Mouse (Mus musculus) stomach, embryonic 15.5 days (tissue): ENCODE data around the gene Olfr1260. TPM values are rescaled to one million over a fixed set of nuclear protein-coding genes. Genes with fewer than 3 reads are reported as not detected.

ENCODE experiments used
- ATAC-seq: fragments of 200-750 bp; cut with Nextera tagmentation; 2 replicates; pipeline ENCODE4 v1.8.0; 2017; ENCODE audit warnings: low read depth, moderate number of reproducible peaks, moderate TSS enrichment; ENCODE audit not compliant: insufficient read depth, low FRiP score
- H3K27ac ChIP-seq: fragments of 300-500 bp; sonication (generic); 2 replicates; pipeline ENCODE4 v1.5.1; 2015; ENCODE audit warnings: mild to moderate bottlenecking, inconsistent platforms
- H3K27me3 ChIP-seq: fragments of 300-500 bp; sonication (generic); replicated peaks from 2 replicates; pipeline ENCODE4 v1.6.1; 2015; ENCODE audit warnings: inconsistent platforms
- H3K36me3 ChIP-seq: fragments of 300-500 bp; sonication (generic); 2 replicates; pipeline ENCODE4 v1.6.1; 2015; ENCODE audit warnings: inconsistent platforms
- H3K4me1 ChIP-seq: fragments of 300-500 bp; sonication (generic); 2 replicates; pipeline ENCODE4 v1.6.1; 2015; ENCODE audit warnings: inconsistent platforms
- H3K4me2 ChIP-seq: fragments of 300-500 bp; sonication (generic); 2 replicates; pipeline ENCODE4 v1.6.1; 2015; ENCODE audit warnings: mild to moderate bottlenecking, inconsistent platforms
- H3K4me3 ChIP-seq: fragments of 300-500 bp; sonication (generic); replicated peaks from 2 replicates; pipeline ENCODE4 v1.5.1; 2015; ENCODE audit warnings: inconsistent platforms
- H3K9ac ChIP-seq: fragments of 300-500 bp; sonication (generic); 2 replicates; pipeline ENCODE4 v1.6.1; 2015; ENCODE audit warnings: inconsistent platforms
- H3K9me3 ChIP-seq: fragments of 300-500 bp; sonication (generic); 2 replicates; pipeline ENCODE4 v1.6.1; 2016; ENCODE audit warnings: inconsistent platforms
- WGBS: fragments of 180-500 bp; shearing (Covaris S2); methylation state at CpG from one replicate; pipeline ENCODE4 v1.1.7; 2015; 5-methylcytosine and 5-hydroxymethylcytosine counted together
- polyA plus RNA-seq: library from polyadenylated mRNA; unstranded; fragments of >200 nt; fragmentation: Nextera tagmentation; extraction: Ambion mirVana; gene quantifications from 2 replicates; pipeline ENCODE4 v1.2.1, GENCODE M21; 2015

Olfr1260 gene
- not detected in 2 replicates for polyA plus RNA-seq

DNA sequence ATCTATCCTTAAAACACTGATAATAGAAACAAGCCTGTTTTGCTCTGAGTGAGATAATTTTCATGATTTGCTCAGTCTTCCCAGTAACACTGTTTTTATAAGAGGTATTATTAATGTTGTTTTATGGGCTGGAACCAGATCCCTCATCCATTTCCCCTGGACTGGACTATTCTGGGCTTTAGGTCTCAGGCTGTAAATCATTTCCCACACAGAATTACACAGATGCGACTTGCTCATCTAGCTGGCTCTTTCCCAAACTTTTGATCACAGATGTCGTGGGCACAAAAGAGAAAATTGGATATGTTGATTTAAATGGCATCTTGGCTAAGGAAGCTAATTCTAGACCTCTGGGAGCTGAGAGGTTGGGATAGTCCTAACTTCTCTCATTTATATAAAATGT is at the start of gene Olfr1260:
Gene Olfr1260 (plus strand): TSS at position 157 of the 400 bp plus-strand sequence.
- H3K4me2 ChIP-seq = no peak within 1 kb of the TSS
- no peak for ATAC-seq
- H3K4me3 ChIP-seq = no peak within 1 kb of the TSS
- no peak within 1 kb of the TSS for H3K9ac ChIP-seq
- no peaks in the 10 kb centered on the region for H3K36me3 ChIP-seq
- WGBS = 38% methylated on average over 2 of the region's 2 CpGs
- no peak within 1 kb of the TSS for H3K27ac ChIP-seq
- no peaks in the 10 kb centered on the region for H3K9me3 ChIP-seq
- H3K27me3 ChIP-seq = no peaks in the 10 kb centered on the region
- H3K4me1 ChIP-seq = no peaks in the 10 kb centered on the region

DNA sequence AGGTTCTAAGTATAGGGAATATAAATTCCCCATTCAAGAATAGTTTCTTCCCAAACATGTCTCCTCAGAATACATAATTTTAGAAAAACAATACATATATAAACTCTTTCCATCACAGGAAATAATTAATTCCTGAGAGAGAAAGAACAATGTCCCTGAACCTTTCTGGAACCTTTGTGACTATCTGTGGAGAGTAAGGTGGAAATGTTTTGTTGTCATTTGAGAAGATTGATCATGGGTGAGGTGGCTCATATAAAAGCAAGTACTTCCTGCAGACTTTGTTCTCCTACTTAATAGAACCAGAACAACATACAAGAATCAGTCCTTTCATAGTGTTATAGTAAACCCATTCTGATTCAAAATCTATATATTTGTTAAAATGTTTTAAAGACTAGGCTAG is 47.1 kb upstream of the Olfr1260 start, which contains the start of gene Olfr1258:
Gene Olfr1258 (plus strand): TSS at position 301 of the 400 bp plus-strand sequence.
- Histone ChIP-seq H3K36me3 (no peaks in the 10 kb centered on the region), H3K9me3 (no peaks in the 10 kb centered on the region), H3K4me3 (no peak within 1 kb of the TSS), H3K4me1 (no peaks in the 10 kb centered on the region), H3K4me2 (no peak within 1 kb of the TSS), H3K27ac (no peak within 1 kb of the TSS), H3K27me3 (no peaks in the 10 kb centered on the region), H3K9ac (no peak within 1 kb of the TSS)
- ATAC-seq = no peak

DNA sequence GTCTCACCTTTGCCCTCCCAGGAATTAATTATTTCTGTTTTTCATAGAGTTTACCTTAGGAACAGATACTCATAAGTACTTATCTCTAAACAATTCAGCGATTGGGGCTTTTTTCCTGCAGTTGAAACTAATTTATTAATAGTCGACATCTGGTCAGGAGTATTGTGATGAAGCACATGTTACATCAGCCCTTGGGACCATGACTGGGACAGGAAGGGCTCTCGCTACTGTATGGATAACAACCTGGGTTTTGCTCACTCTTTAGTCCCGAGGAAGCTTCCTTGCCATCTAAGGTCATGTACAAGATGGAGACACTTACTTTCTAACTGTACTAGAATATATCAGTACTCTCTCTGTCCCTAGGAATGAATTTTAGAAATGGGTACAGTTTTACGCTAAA is 25.6 kb upstream of the Olfr1260 start, which contains the start of gene Olfr1259:
Gene Olfr1259 (minus strand): TSS at position 101 of the 400 bp plus-strand sequence.
- ATAC-seq = no peak
- no peak within 1 kb of the TSS for H3K4me2 ChIP-seq
- no peaks in the 10 kb centered on the region for H3K9me3 ChIP-seq
- H3K27me3 ChIP-seq = no peaks in the 10 kb centered on the region
- no peak within 1 kb of the TSS for H3K9ac ChIP-seq
- no peaks in the 10 kb centered on the region for H3K4me1 ChIP-seq
- WGBS = 77% methylated on average over 5 of the region's 5 CpGs
- H3K27ac ChIP-seq = no peak within 1 kb of the TSS
- H3K36me3 ChIP-seq = no peaks in the 10 kb centered on the region
- H3K4me3 ChIP-seq = no peak within 1 kb of the TSS

DNA sequence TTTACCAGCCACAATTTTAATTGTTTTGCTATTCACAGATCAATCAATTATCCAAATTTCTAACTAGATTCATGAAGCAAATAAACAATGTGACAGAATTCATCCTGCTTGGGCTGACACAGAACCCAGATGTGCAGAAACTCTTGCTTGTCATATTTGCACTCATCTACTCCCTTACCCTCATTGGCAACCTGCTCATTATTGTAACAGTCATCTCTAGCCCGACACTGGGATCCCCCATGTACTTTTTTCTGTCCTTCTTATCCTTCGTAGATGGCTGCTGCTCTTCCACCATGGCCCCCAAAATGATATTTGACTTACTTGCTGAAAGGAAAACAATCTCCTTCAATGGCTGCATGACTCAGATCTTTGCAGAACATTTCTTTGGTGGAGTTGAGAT is 3.6 kb downstream of the Olfr1260 start:
- Histone ChIP-seq H3K9me3 (no peaks in the 10 kb centered on the region), H3K4me1 (no peaks in the 10 kb centered on the region), H3K27me3 (no peaks in the 10 kb centered on the region), H3K4me2 (no peak overlapping the region), H3K27ac (no peak overlapping the region), H3K9ac (no peak overlapping the region), H3K4me3 (no peak overlapping the region), H3K36me3 (no peaks in the 10 kb centered on the region)
- WGBS = 84% methylated on average over 2 of the region's 2 CpGs
- no peak for ATAC-seq

DNA sequence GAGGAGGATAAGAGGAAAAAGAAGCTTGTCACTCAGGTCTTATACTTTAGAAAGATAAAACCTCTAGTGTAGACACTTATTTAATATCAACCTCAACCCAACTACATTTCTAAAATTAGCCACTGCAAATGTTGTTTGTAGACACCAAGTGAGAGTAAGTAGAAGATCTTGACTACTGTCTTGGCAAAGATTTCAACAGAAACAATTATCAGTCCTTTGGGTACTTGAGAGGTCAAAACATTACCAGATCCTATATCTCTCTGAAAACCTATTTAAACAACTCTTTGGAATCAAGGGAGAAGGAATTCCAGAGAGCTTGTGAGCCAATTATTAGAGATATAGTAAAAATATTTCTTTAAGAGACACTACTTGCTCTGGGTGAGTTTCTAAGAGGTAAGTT is 16.8 kb downstream of the Olfr1260 start, which contains the start of gene Olfr1261:
Gene Olfr1261 (plus strand): TSS at position 301 of the 400 bp plus-strand sequence.
- Histone ChIP-seq H3K9me3 (no peaks in the 10 kb centered on the region; the same call in 1 of the 2 replicates), H3K27ac (no peak within 1 kb of the TSS), H3K4me2 (no peak within 1 kb of the TSS), H3K4me3 (no peak within 1 kb of the TSS), H3K36me3 (no peaks in the 10 kb centered on the region), H3K9ac (no peak within 1 kb of the TSS), H3K27me3 (no peaks in the 10 kb centered on the region), H3K4me1 (no peaks in the 10 kb centered on the region)
- ATAC-seq = no peak

DNA sequence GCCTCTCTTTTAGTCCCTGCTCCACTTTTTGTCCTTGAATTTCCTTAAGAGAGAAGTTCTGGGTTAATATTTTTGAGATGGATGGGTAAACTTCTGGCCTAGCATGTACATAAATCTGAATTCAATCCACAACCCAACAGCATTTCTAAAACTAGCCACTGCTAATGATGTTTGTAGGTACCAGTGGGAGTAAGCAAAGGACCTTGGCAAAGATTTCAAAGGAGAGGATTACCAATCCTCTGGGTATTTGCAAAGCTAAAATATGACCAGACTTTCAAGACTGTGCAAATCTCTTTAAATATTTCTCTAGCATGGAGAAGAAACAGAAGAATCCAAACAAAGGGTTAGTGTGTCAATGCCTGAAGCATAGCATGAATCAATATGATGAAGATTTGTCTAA is 25.7 kb downstream of the Olfr1260 start, which contains the start of gene Olfr1262:
Gene Olfr1262 (plus strand): TSS at position 301 of the 400 bp plus-strand sequence.
- no peak for ATAC-seq

DNA sequence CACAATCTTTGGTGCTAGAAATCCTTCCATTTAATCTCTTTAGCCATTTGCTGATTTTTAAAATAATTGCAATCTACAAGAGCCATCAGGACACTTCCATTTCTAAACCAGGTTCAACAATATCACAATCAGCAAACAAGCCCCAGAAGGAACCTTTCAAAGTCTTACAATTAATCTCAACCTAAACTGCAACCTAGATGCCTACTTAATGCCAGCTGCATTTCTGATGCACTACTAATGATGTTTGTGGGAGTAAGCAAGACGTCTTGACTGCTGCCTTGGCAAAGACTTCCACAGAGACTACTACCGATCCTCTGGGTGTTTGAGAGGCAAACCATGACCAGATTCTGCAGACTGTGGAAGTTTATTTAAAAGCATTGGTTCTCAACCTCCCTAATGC is 37.7 kb downstream of the Olfr1260 start, which contains the start of gene Olfr1263:
Gene Olfr1263 (plus strand): TSS at position 301 of the 400 bp plus-strand sequence.
- Histone ChIP-seq H3K4me1 (no peaks in the 10 kb centered on the region), H3K27ac (no peak within 1 kb of the TSS), H3K27me3 (no peaks in the 10 kb centered on the region), H3K4me3 (no peak within 1 kb of the TSS), H3K4me2 (no peak within 1 kb of the TSS), H3K9me3 (no peaks in the 10 kb centered on the region), H3K9ac (no peak within 1 kb of the TSS), H3K36me3 (no peaks in the 10 kb centered on the region)
- ATAC-seq = no peak
- 75% methylated on average over 2 of the region's 2 CpGs for WGBS

More for the DNA sequence above, 25.7 kb downstream of the Olfr1260 start, which contains the start of gene Olfr1262:
- H3K4me3 ChIP-seq = no peak within 1 kb of the TSS
- no peak within 1 kb of the TSS for H3K4me2 ChIP-seq
- H3K9me3 ChIP-seq = no peaks in the 10 kb centered on the region
- no peaks in the 10 kb centered on the region for H3K4me1 ChIP-seq
- H3K27me3 ChIP-seq = no peaks in the 10 kb centered on the region
- H3K27ac ChIP-seq = no peak within 1 kb of the TSS
- H3K36me3 ChIP-seq = no peaks in the 10 kb centered on the region
- no peak within 1 kb of the TSS for H3K9ac ChIP-seq

DNA sequence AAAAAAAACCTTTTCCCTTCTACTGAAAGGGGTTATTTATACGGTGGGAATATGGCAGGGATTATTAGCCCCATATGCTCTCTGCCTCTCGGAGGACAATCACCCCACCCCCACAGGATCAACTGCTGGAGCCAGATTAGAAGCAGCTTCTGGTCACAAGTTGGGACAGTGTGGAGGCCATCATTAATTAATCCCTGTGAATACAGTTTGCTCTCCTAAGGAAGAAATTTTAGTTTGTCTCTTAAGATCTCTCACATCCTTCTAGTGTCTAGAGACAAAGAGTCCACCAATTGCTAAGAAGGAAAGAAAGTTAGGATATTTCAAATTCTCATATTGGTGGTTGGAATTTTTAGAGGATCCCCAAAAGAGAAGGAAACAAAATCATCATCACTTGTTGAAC is 51.3 kb downstream of the Olfr1260 start, which contains the start of gene Olfr1264:
Gene Olfr1264 (minus strand): TSS at position 101 of the 400 bp plus-strand sequence.
- WGBS = 65% methylated on average over 2 of the region's 2 CpGs
- H3K36me3 ChIP-seq = no peaks in the 10 kb centered on the region
- no peaks in the 10 kb centered on the region for H3K9me3 ChIP-seq
- no peaks in the 10 kb centered on the region for H3K4me1 ChIP-seq
- H3K9ac ChIP-seq = no peak within 1 kb of the TSS
- no peak within 1 kb of the TSS for H3K27ac ChIP-seq
- ATAC-seq = no peak
- no peak within 1 kb of the TSS for H3K4me3 ChIP-seq
- no peak within 1 kb of the TSS for H3K4me2 ChIP-seq
- H3K27me3 ChIP-seq = no peaks in the 10 kb centered on the region

Other genes starting within 250 kb of the Olfr1260 start
- gene Olfr1252, start 249.3 kb upstream of the Olfr1260 start, polyA plus RNA-seq = not detected in 2 replicates
- not detected in 2 replicates for gene Olfr1253, start 217.2 kb upstream of the Olfr1260 start, polyA plus RNA-seq
- gene Olfr1254, start 180.7 kb upstream of the Olfr1260 start, polyA plus RNA-seq = not detected in 2 replicates
- gene Olfr1255, start 162.3 kb upstream of the Olfr1260 start, polyA plus RNA-seq = not detected in 2 replicates
- not detected in 2 replicates for gene Olfr1256, start 132.8 kb upstream of the Olfr1260 start, polyA plus RNA-seq
- not detected in 2 replicates for gene Olfr48, start 126.1 kb upstream of the Olfr1260 start, polyA plus RNA-seq
- gene Olfr1257, start 95.9 kb upstream of the Olfr1260 start, polyA plus RNA-seq = not detected in 2 replicates
- gene Olfr1258, start 47.0 kb upstream of the Olfr1260 start, polyA plus RNA-seq = not detected in 2 replicates
- not detected in 2 replicates for gene Olfr1259, start 25.7 kb upstream of the Olfr1260 start, polyA plus RNA-seq
- gene Olfr1261, start 16.9 kb downstream of the Olfr1260 start, polyA plus RNA-seq = not detected in 2 replicates
- gene Olfr1262, start 25.8 kb downstream of the Olfr1260 start, polyA plus RNA-seq = not detected in 2 replicates
- gene Olfr1263, start 37.8 kb downstream of the Olfr1260 start, polyA plus RNA-seq = not detected in 2 replicates
- not detected in 2 replicates for gene Olfr1264, start 51.2 kb downstream of the Olfr1260 start, polyA plus RNA-seq
- gene Olfr1265, start 61.0 kb downstream of the Olfr1260 start, polyA plus RNA-seq = not detected in 2 replicates
- not detected in 2 replicates for gene Olfr140, start 89.3 kb downstream of the Olfr1260 start, polyA plus RNA-seq
- not detected in 2 replicates for gene Olfr1269, start 147.1 kb downstream of the Olfr1260 start, polyA plus RNA-seq
- gene Olfr32, start 168.0 kb downstream of the Olfr1260 start, polyA plus RNA-seq = not detected in 2 replicates
- not detected in 2 replicates for gene Olfr1270, start 178.8 kb downstream of the Olfr1260 start, polyA plus RNA-seq